ENCODE assay signal across 8 mouse cellular contexts in genomic region chr4:48539841-48540575, GRCm38 (mm10). TPM values are rescaled to one million over a fixed set of nuclear protein-coding genes. Genes with fewer than 3 reads are reported as not detected.
DNase-seq lines count a peak whose midpoint lies in the region; ATAC-seq and TF ChIP-seq lines count a peak whose summit lies in the region.

Gene Msantd3, plus strand, starts transcription at chr4:48539935.

- intact Hi-C loops in heart, postnatal 36 days (cut with DNase I) = loop anchor here (2.0 to 5.0 kb wide), 2 partner anchors 67 to 127 kb away; partner anchors contain the start of gene Tex10

- TF ChIP-seq CTCF in cerebellum, adult 2 months (IDR thresholded peaks at IDR 0.05; ENCODE audit: borderline replicate concordance, insufficient read depth, low read depth, low read length) = no peak

- peaks cover 5% of the 10 kb centered on the region; the same call in 1 of the 2 replicates for H3K4me1 ChIP-seq in cerebellum, adult 2 months (ENCODE audit: control insufficient read depth, insufficient read depth, low read length)

- no peaks in the 10 kb centered on the region for H3K27me3 ChIP-seq in cerebellum, adult 2 months (ENCODE audit: control insufficient read depth, insufficient read depth, low read length)

- H3K27ac ChIP-seq in cerebellum, adult 2 months (ENCODE audit: insufficient read depth, low read length) = peak within 1 kb of the TSS; percentile 57

- peak; percentile 54 for ATAC-seq in frontal cortex, adult (ENCODE audit: low TSS enrichment)
- ATAC-seq in erythroid progenitor cell, adult 5-6 weeks (replicated peaks; ENCODE audit: low FRiP score, poor library complexity, severe bottlenecking) = no peak

- WGBS in cerebellum, adult 2 months = 4% methylated on average over 85 of the region's 86 CpGs

- DNase-seq in R1 (ENCODE audit: low read depth, low spot score) = peak; percentile 93
- peak; percentile 58 to 74 for DNase-seq in cerebellum, adult 2 months
- DNase-seq in heart, postnatal 36 days = peak; percentile 44 to 67
- DNase-seq in layer of hippocampus, postnatal 25 days (ENCODE audit: extremely low spot score in 1 of 2, low spot score in 1 of 2) = peak; percentile 35 to 59
- peak; percentile 45 for DNase-seq in lung, postnatal 14 days
- peak; percentile 77 for DNase-seq in retina, embryonic 14.5 days (ENCODE audit: low spot score)

- H3K4me3 ChIP-seq in cerebellum, adult 2 months (replicated peaks; ENCODE audit: insufficient read depth, low read depth, low read length) = peak within 1 kb of the TSS; percentile 94

- TF ChIP-seq POLR2A in cerebellum, adult 2 months (IDR thresholded peaks at IDR 0.05; ENCODE audit: borderline replicate concordance, insufficient read depth, low read length) = peak; percentile 10; the same call in 1 of the 2 replicates

RNA-seq across cellular contexts. Expression of gene Msantd3, which starts in this region (rescaled TPM):
- 16.3 and 17.7 TPM in 2 replicates for polyA plus RNA-seq in cerebellum, adult 2 months (2012; rRNA removed)
- 10 to 100 TPM; 17.1 to 23.6 TPM for total RNA-seq in heart, postnatal 36 days (2021)
- 10 to 100 TPM; 19.8 to 21.7 TPM for total RNA-seq in layer of hippocampus, postnatal 25 days (2021)
- 8.6 and 17.2 TPM in 2 replicates for total RNA-seq in erythroid progenitor cell, adult 5-6 weeks (2015; ENCODE audit: low replicate concordance)
- total RNA-seq in erythroid progenitor cell, adult 5-6 weeks (2017; ENCODE audit: low replicate concordance) = 4.2 and 6.3 TPM in 2 replicates
